Mouse (Mus musculus) spleen, adult 2 months (tissue): ENCODE measurements around the gene Grin2b. TPM values are rescaled to one million over a fixed set of nuclear protein-coding genes. Genes with fewer than 3 reads are reported as not detected.

ENCODE experiments used
- DNase-seq, 2 experiments: peaks; one replicate each; pipeline versions ENCODE4 v3.0.0 to v3.0.0-alpha.2; 2012 to 2021; ENCODE audit warnings: low spot score in 2 of 2, low read depth in 1 of 2
- H3K27ac ChIP-seq: fragments of 200-500 bp; 2 replicates; pipeline ENCODE4 v1.5.1; 2012; ENCODE audit warnings: low read length, inconsistent platforms; ENCODE audit not compliant: insufficient read depth
- H3K27me3 ChIP-seq: fragments of 200-500 bp; 2 replicates; pipeline ENCODE4 v1.6.1; 2012; ENCODE audit warnings: mild to moderate bottlenecking, moderate library complexity, low read length, inconsistent platforms; ENCODE audit not compliant: control insufficient read depth, insufficient read depth
- H3K36me3 ChIP-seq: fragments of 200-500 bp; 2 replicates; pipeline ENCODE4 v1.6.1; 2012; ENCODE audit warnings: mild to moderate bottlenecking, low read length, inconsistent platforms; ENCODE audit not compliant: control insufficient read depth, insufficient read depth
- H3K4me1 ChIP-seq: fragments of 200-500 bp; 2 replicates; pipeline ENCODE4 v1.6.1; 2011; ENCODE audit warnings: inconsistent platforms; ENCODE audit not compliant: control insufficient read depth, insufficient read depth, insufficient read length
- H3K4me3 ChIP-seq: fragments of 200-500 bp; 2 replicates; pipeline ENCODE4 v1.5.1; 2011; ENCODE audit warnings: mild to moderate bottlenecking, inconsistent platforms; ENCODE audit not compliant: insufficient read depth, insufficient read length; ENCODE audit errors: extremely low read depth
- CTCF ChIP-seq: fragments of 200-500 bp; IDR thresholded peaks from 2 replicates; pipeline ENCODE4 v1.5.1; 2011; ENCODE audit warnings: mild to moderate bottlenecking, inconsistent platforms; ENCODE audit not compliant: insufficient read depth, insufficient read length, insufficient replicate concordance; ENCODE audit errors: extremely low read depth
- POLR2A ChIP-seq: fragments of 200-500 bp; IDR thresholded peaks from 2 replicates; pipeline ENCODE4 v1.6.1; 2011; ENCODE audit warnings: low read depth, low read length, inconsistent platforms
- WGBS: fragments of 180-500 bp; shearing (Covaris S2); methylation state at CpG from one replicate; pipeline ENCODE4 v1.1.7; 2018; 5-methylcytosine and 5-hydroxymethylcytosine counted together
- polyA plus RNA-seq: library from polyadenylated mRNA; depleted of rRNA; stranded (reverse); fragments of >200 nt; gene quantifications from 2 replicates; pipeline ENCODE4 v1.2.3, GENCODE M21; 2012

Gene Grin2b
- polyA plus RNA-seq, 1 experiment: 0.01 TPM

GRCm38 (mm10) chr6:135798202-135798992 lies 374.9 kb downstream of the Grin2b start:
- Histone ChIP-seq H3K4me3 (no peak overlapping the region), H3K27me3 (no peaks in the 10 kb centered on the region), H3K36me3 (no peaks in the 10 kb centered on the region), H3K27ac (no peak overlapping the region), H3K4me1 (no peaks in the 10 kb centered on the region)
- WGBS: 66% methylated on average over 13 of the region's 13 CpGs
- TF ChIP-seq CTCF: no peak
- TF ChIP-seq POLR2A: no peak
- DNase-seq: no peak

- Histone ChIP-seq H3K27me3 (no peaks in the 10 kb centered on the region), H3K4me3 (no peak overlapping the region), H3K27ac (no peak overlapping the region), H3K4me1 (no peaks in the 10 kb centered on the region), H3K36me3 (no peaks in the 10 kb centered on the region)
- DNase-seq: no peak
- 82% methylated on average over 10 of the region's 10 CpGs for WGBS
- TF ChIP-seq POLR2A: no peak
- TF ChIP-seq CTCF: no peak
Measured at GRCm38 (mm10) chr6:135797371-135798033, 375.8 kb downstream of the Grin2b start.

- TF ChIP-seq CTCF (no peak), POLR2A (no peak)
- H3K27ac ChIP-seq: no peak overlapping the region
- no peaks in the 10 kb centered on the region for H3K4me1 ChIP-seq
- 94% methylated on average over 4 of the region's 4 CpGs for WGBS
- no peaks in the 10 kb centered on the region for H3K27me3 ChIP-seq
- no peaks in the 10 kb centered on the region for H3K36me3 ChIP-seq
- H3K4me3 ChIP-seq: no peak overlapping the region
- DNase-seq: no peak
Measured at GRCm38 (mm10) chr6:135796911-135797310, 376.4 kb downstream of the Grin2b start.

- H3K36me3 ChIP-seq: no peaks in the 10 kb centered on the region
- 91% methylated on average over 4 of the region's 4 CpGs for WGBS
- H3K27ac ChIP-seq: no peak overlapping the region
- no peaks in the 10 kb centered on the region for H3K27me3 ChIP-seq
- no peak overlapping the region for H3K4me3 ChIP-seq
- TF ChIP-seq POLR2A (no peak), CTCF (no peak)
- H3K4me1 ChIP-seq: no peaks in the 10 kb centered on the region
- no peak for DNase-seq
Measured at GRCm38 (mm10) chr6:135791412-135791811, 381.9 kb downstream of the Grin2b start.

GRCm38 (mm10) chr6:135789603-135790170 lies 383.6 kb downstream of the Grin2b start:
- no peak for TF ChIP-seq CTCF
- no peak for TF ChIP-seq POLR2A
- H3K4me1 ChIP-seq: no peaks in the 10 kb centered on the region
- H3K27ac ChIP-seq: no peak overlapping the region
- H3K27me3 ChIP-seq: no peaks in the 10 kb centered on the region
- WGBS: 88% methylated on average over 11 of the region's 11 CpGs
- no peak overlapping the region for H3K4me3 ChIP-seq
- no peak for DNase-seq
- no peaks in the 10 kb centered on the region for H3K36me3 ChIP-seq

- Histone ChIP-seq H3K4me3 (no peak overlapping the region), H3K36me3 (no peaks in the 10 kb centered on the region), H3K27me3 (no peaks in the 10 kb centered on the region), H3K4me1 (no peaks in the 10 kb centered on the region), H3K27ac (no peak overlapping the region)
- DNase-seq: no peak
- WGBS: 87% methylated on average over 2 of the region's 2 CpGs
- TF ChIP-seq CTCF: no peak
- TF ChIP-seq POLR2A: no peak
Measured at GRCm38 (mm10) chr6:135774670-135775069, 398.6 kb downstream of the Grin2b start.
